18 mouse cellular contexts compared by ENCODE assay signal in genomic region chr5:106285152-106285551, GRCm38 (mm10).
DNase-seq lines count a peak whose midpoint lies in the region; ATAC-seq lines count a peak whose summit lies in the region.
"Had no signal": no experiment of that assay in that cellular context is flagged by ENCODE, and none has a peak within 500 bp of the region (broad histone marks: within the 10 kb centered on the region; RNA-seq: fewer than 3 reads in every experiment).

No protein-coding gene starts in this region.

- H3K27me3 ChIP-seq in forebrain, embryonic 10.5 days (ENCODE audit: poor library complexity, severe bottlenecking), result peaks cover 40% of the 10 kb centered on the region
- peaks cover 21% of the 10 kb centered on the region; the same call in 1 of the 2 replicates for H3K27me3 ChIP-seq in forebrain, embryonic 12.5 days
- H3K27me3 ChIP-seq in heart, embryonic 16.5 days (ENCODE audit: control insufficient read depth, insufficient read depth, low read length), result no peaks in the 10 kb centered on the region
- H3K27me3 ChIP-seq in midbrain, embryonic 14.5 days (ENCODE audit: control insufficient read depth, insufficient read depth, low read length), result no peaks in the 10 kb centered on the region
- H3K27me3 ChIP-seq in limb, embryonic 10.5 days (ENCODE audit: low read depth, poor library complexity, severe bottlenecking), result no peaks in the 10 kb centered on the region
- H3K27me3 ChIP-seq: CH12.LX; limb, embryonic 13.5 days; liver, embryonic 15.5 days; neural tube, embryonic 15.5 days; stomach, embryonic 15.5 days had no signal

- H3K4me1 ChIP-seq in forebrain, embryonic 10.5 days, result peaks cover 12% of the 10 kb centered on the region
- H3K4me1 ChIP-seq in forebrain, embryonic 12.5 days, result peaks cover 11% of the 10 kb centered on the region
- H3K4me1 ChIP-seq in heart, embryonic 16.5 days (ENCODE audit: control insufficient read depth, insufficient read depth, low read length), result peaks cover 3% of the 10 kb centered on the region; the same call in 1 of the 2 replicates
- H3K4me1 ChIP-seq in midbrain, embryonic 14.5 days (ENCODE audit: control insufficient read depth, insufficient read depth, low read length), result peaks cover 4% of the 10 kb centered on the region; the same call in 1 of the 2 replicates
- peaks cover 9% of the 10 kb centered on the region for H3K4me1 ChIP-seq in limb, embryonic 10.5 days
- H3K4me1 ChIP-seq: liver, embryonic 15.5 days; neural tube, embryonic 15.5 days; stomach, embryonic 15.5 days had no signal

- H3K4me2 ChIP-seq in forebrain, embryonic 12.5 days, result no peak overlapping the region; the same call in 1 of the 2 replicates
- H3K4me2 ChIP-seq in heart, embryonic 16.5 days (ENCODE audit: low read depth, low read length), result peak overlapping the region; percentile 26
- H3K4me2 ChIP-seq in midbrain, embryonic 14.5 days (ENCODE audit: low read length), result 0 out of 2 replicates have a peak overlapping the region, but pooled peaks have one; percentile 21
- H3K4me2 ChIP-seq: limb, embryonic 13.5 days; liver, embryonic 15.5 days; neural tube, embryonic 15.5 days; stomach, embryonic 15.5 days had no signal

- H3K4me3 ChIP-seq in forebrain, embryonic 10.5 days, result no peak overlapping the region
- no peak overlapping the region for H3K4me3 ChIP-seq in forebrain, embryonic 12.5 days (replicated peaks)
- H3K4me3 ChIP-seq in heart, embryonic 16.5 days (ENCODE audit: low read length), result no peak overlapping the region
- H3K4me3 ChIP-seq in midbrain, embryonic 14.5 days (replicated peaks; ENCODE audit: low read depth, low read length), result no peak overlapping the region
- H3K4me3 ChIP-seq in limb, embryonic 10.5 days, result no peak overlapping the region
- H3K4me3 ChIP-seq: left cerebral cortex, adult 2 months; limb, embryonic 13.5 days; liver, embryonic 15.5 days; neural tube, embryonic 15.5 days; stomach, embryonic 15.5 days had no signal

- WGBS in forebrain, embryonic 10.5 days, result 1% methylated on average over 4 of the region's 4 CpGs
- under 1% methylated on average over 4 of the region's 4 CpGs for WGBS in forebrain, embryonic 12.5 days
- WGBS in heart, embryonic 16.5 days, result 10% methylated on average over 4 of the region's 4 CpGs
- 0% methylated on average over 4 of the region's 4 CpGs for WGBS in midbrain, embryonic 14.5 days
- 8% methylated on average over 4 of the region's 4 CpGs for WGBS in limb, embryonic 10.5 days

- no peaks in the 10 kb centered on the region for H3K36me3 ChIP-seq in forebrain, embryonic 10.5 days (replicated peaks)
- H3K36me3 ChIP-seq in forebrain, embryonic 12.5 days (replicated peaks), result no peaks in the 10 kb centered on the region
- no peaks in the 10 kb centered on the region for H3K36me3 ChIP-seq in heart, embryonic 16.5 days (ENCODE audit: control insufficient read depth, insufficient read depth)
- H3K36me3 ChIP-seq in midbrain, embryonic 14.5 days (ENCODE audit: control insufficient read depth, insufficient read depth, low read length), result no peaks in the 10 kb centered on the region
- H3K36me3 ChIP-seq in limb, embryonic 10.5 days, result no peaks in the 10 kb centered on the region
- H3K36me3 ChIP-seq: limb, embryonic 13.5 days; liver, embryonic 15.5 days; neural tube, embryonic 15.5 days; stomach, embryonic 15.5 days had no signal

- H3K9me3 ChIP-seq in forebrain, embryonic 10.5 days, result peaks cover 3% of the 10 kb centered on the region; the same call in 1 of the 2 replicates
- no peaks in the 10 kb centered on the region for H3K9me3 ChIP-seq in forebrain, embryonic 12.5 days
- no peaks in the 10 kb centered on the region for H3K9me3 ChIP-seq in heart, embryonic 16.5 days (replicated peaks; ENCODE audit: control insufficient read depth, low read length)
- no peaks in the 10 kb centered on the region for H3K9me3 ChIP-seq in midbrain, embryonic 14.5 days (ENCODE audit: control insufficient read depth, low read length)
- no peaks in the 10 kb centered on the region for H3K9me3 ChIP-seq in limb, embryonic 10.5 days (replicated peaks)
- H3K9me3 ChIP-seq: limb, embryonic 13.5 days; liver, embryonic 15.5 days; neural tube, embryonic 15.5 days; stomach, embryonic 15.5 days had no signal

- peak overlapping the region; percentile 25; the same call in 1 of the 2 replicates for H3K27ac ChIP-seq in forebrain, embryonic 10.5 days
- H3K27ac ChIP-seq in forebrain, embryonic 12.5 days, result no peak overlapping the region
- H3K27ac ChIP-seq in heart, embryonic 16.5 days (ENCODE audit: low read length), result no peak overlapping the region
- no peak overlapping the region for H3K27ac ChIP-seq in midbrain, embryonic 14.5 days (replicated peaks; ENCODE audit: low read depth, low read length)
- H3K27ac ChIP-seq in limb, embryonic 10.5 days, result no peak overlapping the region
- H3K27ac ChIP-seq: left cerebral cortex, adult 2 months; limb, embryonic 13.5 days; liver, embryonic 15.5 days; neural tube, embryonic 15.5 days; stomach, embryonic 15.5 days had no signal

- DNase-seq in forebrain, embryonic 10.5 days (ENCODE audit: extremely low spot score, low spot score), result no peak
- DNase-seq in heart, adult 9 months (ENCODE audit: low spot score in 2 of 2), result no peak
- DNase-seq in embryo, embryonic 10.5 days (ENCODE audit: low spot score), result peak; percentile 30
- DNase-seq in midbrain, embryonic 14.5 days, result peak; percentile 62
- no peak for DNase-seq in Muller cell, postnatal 12 days (ENCODE audit: inconsistent ontology term)
- DNase-seq in limb, embryonic 10.5 days (ENCODE audit: low spot score), result no peak
- DNase-seq: adrenal gland, postnatal 14 days; cerebellum, adult 9-10 months; kidney, adult 8-10 months; thymus, postnatal 14 days had no signal

- ATAC-seq in forebrain, embryonic 12.5 days (ENCODE audit: low FRiP score), result no peak
- ATAC-seq in heart, embryonic 16.5 days (replicated peaks; ENCODE audit: extremely low read depth, insufficient read depth, low FRiP score), result no peak
- no peak for ATAC-seq in midbrain, embryonic 14.5 days (ENCODE audit: low FRiP score, low TSS enrichment)

- H3K9ac ChIP-seq in forebrain, embryonic 12.5 days, result no peak overlapping the region
- no peak overlapping the region for H3K9ac ChIP-seq in heart, embryonic 16.5 days (ENCODE audit: low read length)
- no peak overlapping the region for H3K9ac ChIP-seq in midbrain, embryonic 14.5 days (replicated peaks; ENCODE audit: low read length)
- H3K9ac ChIP-seq: limb, embryonic 13.5 days; liver, embryonic 15.5 days; neural tube, embryonic 15.5 days; stomach, embryonic 15.5 days had no signal

Comparison
In these comparisons a context has a peak if more than half of its experiments do, and no peak if none do; other contexts are left out.
1. DNase-seq: peak in embryo, embryonic 10.5 days (single experiment) and midbrain, embryonic 14.5 days (single experiment); none in forebrain, embryonic 10.5 days (single experiment), heart, adult 9 months (0 of 2), Muller cell, postnatal 12 days (single experiment) and limb, embryonic 10.5 days (single experiment).